Mouse (Mus musculus) forebrain, postnatal 0 days (tissue): ENCODE results near the gene Litaf. TPM values are rescaled to one million over a fixed set of nuclear protein-coding genes. Genes with fewer than 3 reads are reported as not detected.
"Not testable (repeated sequence)": the region's sequence is repeated elsewhere in the genome, so short reads cannot be mapped to it uniquely, and the experiment has no call there.

Source experiments
- ATAC-seq: fragments of 200-750 bp; cut with Nextera tagmentation; 2 replicates; pipeline ENCODE4 v1.8.0; 2017; ENCODE audit warnings: mild to moderate bottlenecking, moderate library complexity
- DNase-seq: peaks from one replicate; pipeline ENCODE4 v3.0.0-alpha.2; 2015
- H3K27ac ChIP-seq: fragments of 300-500 bp; sonication (generic); 2 replicates; pipeline ENCODE4 v1.5.1; 2014; ENCODE audit warnings: low read depth, mild to moderate bottlenecking, antibody characterized with exemption, low read length, moderate library complexity, mixed read lengths
- H3K27me3 ChIP-seq: fragments of 300-500 bp; sonication (generic); 2 replicates; pipeline ENCODE4 v1.6.1; 2014; ENCODE audit warnings: mild to moderate bottlenecking, low read length, mixed read lengths; ENCODE audit not compliant: insufficient read depth
- H3K36me3 ChIP-seq: fragments of 300-500 bp; sonication (generic); 2 replicates; pipeline ENCODE4 v1.6.1; 2014; ENCODE audit warnings: mild to moderate bottlenecking, moderate library complexity; ENCODE audit not compliant: insufficient read depth
- H3K4me1 ChIP-seq: fragments of 300-500 bp; sonication (generic); 2 replicates; pipeline ENCODE4 v1.6.1; 2014; ENCODE audit warnings: antibody characterized with exemption; ENCODE audit not compliant: insufficient read depth
- H3K4me2 ChIP-seq: fragments of 300-500 bp; sonication (generic); 2 replicates; pipeline ENCODE4 v1.6.1; 2014; ENCODE audit warnings: low read depth, mild to moderate bottlenecking, moderate library complexity
- H3K4me3 ChIP-seq: fragments of 300-500 bp; sonication (generic); 2 replicates; pipeline ENCODE4 v1.5.1; 2014; ENCODE audit warnings: low read depth, low read length, mixed read lengths
- H3K9ac ChIP-seq: fragments of 300-500 bp; sonication (generic); 2 replicates; pipeline ENCODE4 v1.6.1; 2014; ENCODE audit warnings: mild to moderate bottlenecking
- H3K9me3 ChIP-seq: fragments of 300-500 bp; sonication (generic); 2 replicates; pipeline ENCODE4 v1.6.1; 2016; ENCODE audit warnings: low read length
- CTCF ChIP-seq: sonication (generic); IDR thresholded peaks from 2 replicates; pipeline ENCODE4 v1.5.1; 2016; ENCODE audit warnings: antibody characterized with exemption, control low read depth, low read depth
- WGBS: fragments of 180-500 bp; shearing (Covaris S2); extraction: QIAGEN DNeasy Blood & Tissue Kit; methylation state at CpG from one replicate; pipeline ENCODE4 v1.1.7; 2014; 5-methylcytosine and 5-hydroxymethylcytosine counted together
- polyA plus RNA-seq: library from polyadenylated mRNA; unstranded; fragments of >200 nt; fragmentation: Nextera tagmentation; extraction: Ambion mirVana; gene quantifications from 2 replicates; pipeline ENCODE4 v1.2.1, GENCODE M21; 2015
- total RNA-seq: library from RNA; depleted of rRNA; stranded (reverse); fragments of >200 nt; gene quantifications from 2 replicates; pipeline ENCODE4 v1.2.3, GENCODE M21; 2014

The Litaf gene
- total and polyA plus RNA-seq, 2 experiments from 2014 or later: 16.9 to 24.0 TPM

GRCm38 (mm10) chr16:11023618-11024017 is 42.3 kb downstream of the Litaf start:
- no peak overlapping the region for H3K4me3 ChIP-seq
- no peaks in the 10 kb centered on the region for H3K9me3 ChIP-seq
- no peaks in the 10 kb centered on the region for H3K4me1 ChIP-seq
- TF ChIP-seq CTCF: no peak
- no peak overlapping the region for H3K4me2 ChIP-seq
- ATAC-seq (no peak), DNase-seq (no peak)
- H3K36me3 ChIP-seq: no peaks in the 10 kb centered on the region
- H3K27ac ChIP-seq: no peak overlapping the region
- H3K27me3 ChIP-seq: no peaks in the 10 kb centered on the region
- 79% methylated on average over 5 of the region's 5 CpGs for WGBS
- H3K9ac ChIP-seq: no peak overlapping the region

- H3K36me3 ChIP-seq: no peaks in the 10 kb centered on the region
- TF ChIP-seq CTCF: no peak
- DNase-seq (no peak), ATAC-seq (no peak)
- H3K4me2 ChIP-seq: no peak overlapping the region
- H3K4me1 ChIP-seq: no peaks in the 10 kb centered on the region
- H3K27ac ChIP-seq: no peak overlapping the region
- WGBS: 85% methylated on average over 4 of the region's 4 CpGs
- no peaks in the 10 kb centered on the region for H3K9me3 ChIP-seq
- H3K27me3 ChIP-seq: no peaks in the 10 kb centered on the region
- H3K9ac ChIP-seq: no peak overlapping the region
- H3K4me3 ChIP-seq: no peak overlapping the region
Measured at GRCm38 (mm10) chr16:11022113-11022489, 43.9 kb downstream of the Litaf start.

- Histone ChIP-seq H3K4me1 (no peaks in the 10 kb centered on the region), H3K4me3 (no peak overlapping the region), H3K9ac (no peak overlapping the region), H3K27me3 (no peaks in the 10 kb centered on the region), H3K9me3 (no peaks in the 10 kb centered on the region), H3K36me3 (no peaks in the 10 kb centered on the region), H3K27ac (no peak overlapping the region), H3K4me2 (no peak overlapping the region)
- TF ChIP-seq CTCF: no peak
- ATAC-seq (no peak), DNase-seq (no peak)
- 39% methylated on average over 3 of the region's 3 CpGs for WGBS
Measured at GRCm38 (mm10) chr16:11021403-11022112, 44.4 kb downstream of the Litaf start.

GRCm38 (mm10) chr16:11017807-11018595 is 48.0 kb downstream of the Litaf start:
- H3K27me3 ChIP-seq: no peaks in the 10 kb centered on the region
- no peaks in the 10 kb centered on the region for H3K9me3 ChIP-seq
- WGBS: 63% methylated on average over 11 of the region's 11 CpGs
- no peaks in the 10 kb centered on the region for H3K4me1 ChIP-seq
- no peak overlapping the region for H3K4me2 ChIP-seq
- no peak overlapping the region for H3K4me3 ChIP-seq
- H3K27ac ChIP-seq: no peak overlapping the region
- no peak for ATAC-seq
- no peak overlapping the region for H3K9ac ChIP-seq
- DNase-seq: no peak
- TF ChIP-seq CTCF: no peak
- H3K36me3 ChIP-seq: no peaks in the 10 kb centered on the region

- no peak for ATAC-seq
- 64% methylated on average over 4 of the region's 4 CpGs for WGBS
Measured at GRCm38 (mm10) chr16:11016353-11016752, 49.6 kb downstream of the Litaf start.

GRCm38 (mm10) chr16:11014407-11014806 is 51.5 kb downstream of the Litaf start:
- 89% methylated on average over 3 of the region's 3 CpGs for WGBS
- H3K4me1 ChIP-seq: no peaks in the 10 kb centered on the region
- no peak for DNase-seq

More at GRCm38 (mm10) chr16:11016353-11016752, 49.6 kb downstream of the Litaf start:
- no peak overlapping the region for H3K4me3 ChIP-seq
- DNase-seq: no peak
- no peaks in the 10 kb centered on the region for H3K4me1 ChIP-seq
- H3K9ac ChIP-seq: no peak overlapping the region
- H3K4me2 ChIP-seq: no peak overlapping the region
- H3K27ac ChIP-seq: no peak overlapping the region
- no peaks in the 10 kb centered on the region for H3K36me3 ChIP-seq
- H3K27me3 ChIP-seq: no peaks in the 10 kb centered on the region
- no peak for TF ChIP-seq CTCF
- H3K9me3 ChIP-seq: no peaks in the 10 kb centered on the region

GRCm38 (mm10) chr16:11013464-11014147 is 52.4 kb downstream of the Litaf start:
- ATAC-seq, DNase-seq: not testable (repeated sequence)
- WGBS: 88% methylated on average over 11 of the region's 19 CpGs

More at GRCm38 (mm10) chr16:11014407-11014806, 51.5 kb downstream of the Litaf start:
- no peaks in the 10 kb centered on the region for H3K36me3 ChIP-seq
- no peak for TF ChIP-seq CTCF
- no peak for ATAC-seq
- H3K9ac ChIP-seq: no peak overlapping the region
- no peak overlapping the region for H3K4me3 ChIP-seq
- H3K27me3 ChIP-seq: no peaks in the 10 kb centered on the region
- no peaks in the 10 kb centered on the region for H3K9me3 ChIP-seq
- H3K4me2 ChIP-seq: no peak overlapping the region
- H3K27ac ChIP-seq: no peak overlapping the region

More at GRCm38 (mm10) chr16:11013464-11014147, 52.4 kb downstream of the Litaf start:
- not testable (repeated sequence) for H3K4me2 ChIP-seq, H3K27me3 ChIP-seq, H3K36me3 ChIP-seq, H3K4me3 ChIP-seq, H3K9me3 ChIP-seq, H3K27ac ChIP-seq, H3K9ac ChIP-seq, H3K4me1 ChIP-seq
